Comparison of ENCODE assay signal across 8 mouse cellular contexts in genomic region chr17:83916684-83917166, GRCm38 (mm10).
DNase-seq lines count a peak whose midpoint lies in the region; ATAC-seq lines count a peak whose summit lies in the region.

No protein-coding gene starts in this region.

- no peaks in the 10 kb centered on the region for H3K36me3 ChIP-seq in kidney, embryonic 14.5 days (ENCODE audit: control insufficient read depth, insufficient read depth, low read length)

- H3K27me3 ChIP-seq in kidney, embryonic 14.5 days (ENCODE audit: control insufficient read depth, insufficient read depth, low read length), result no peaks in the 10 kb centered on the region

- peak; percentile 24 for DNase-seq in embryo, embryonic 10.5 days (ENCODE audit: low spot score)
- DNase-seq in embryo, embryonic 11 days, result no peak
- peak; percentile 45 for DNase-seq in urinary bladder, postnatal 25 days (ENCODE audit: low spot score)
- DNase-seq in urinary bladder, adult 2 months (ENCODE audit: low spot score), result no peak
- peak; percentile 57 for DNase-seq in skeletal muscle tissue, adult 2 months (ENCODE audit: low read depth, low spot score)
- DNase-seq in spleen, adult 12 weeks (ENCODE audit: low spot score), result no peak
- DNase-seq in right cerebral cortex, postnatal 10 days (ENCODE audit: low spot score in 2 of 2), result no peak

- peaks cover 25% of the 10 kb centered on the region for H3K4me1 ChIP-seq in kidney, embryonic 14.5 days (ENCODE audit: control insufficient read depth, insufficient read depth, low read length)

- no peak overlapping the region for H3K4me2 ChIP-seq in kidney, embryonic 14.5 days (replicated peaks; ENCODE audit: low read depth, low read length)

- H3K9me3 ChIP-seq in kidney, embryonic 14.5 days (ENCODE audit: control insufficient read depth, low read length), result no peaks in the 10 kb centered on the region

- peak; percentile 77 for ATAC-seq in kidney, embryonic 14.5 days (ENCODE audit: low FRiP score, low TSS enrichment)

- H3K9ac ChIP-seq in kidney, embryonic 14.5 days (ENCODE audit: low read depth, low read length), result no peak overlapping the region

- H3K4me3 ChIP-seq in kidney, embryonic 14.5 days (ENCODE audit: low read length), result no peak overlapping the region

- H3K27ac ChIP-seq in kidney, embryonic 14.5 days (ENCODE audit: low read depth, low read length), result peak overlapping the region; percentile 76

- 24% methylated on average over 10 of the region's 10 CpGs for WGBS in kidney, embryonic 14.5 days

Comparison
In these comparisons a context has a peak if more than half of its experiments do, and no peak if none do; other contexts are left out.
1. DNase-seq: peak in embryo, embryonic 10.5 days (single experiment), urinary bladder, postnatal 25 days (single experiment) and skeletal muscle tissue, adult 2 months (single experiment); none in embryo, embryonic 11 days (single experiment), urinary bladder, adult 2 months (single experiment), spleen, adult 12 weeks (single experiment) and right cerebral cortex, postnatal 10 days (0 of 2).